Mouse (Mus musculus): ENCODE data around the gene Atp6v0e2. TPM values are rescaled to one million over a fixed set of nuclear protein-coding genes. Genes with fewer than 3 reads are reported as not detected.
"Not testable (repeated sequence)": the region's sequence is repeated elsewhere in the genome, so short reads cannot be mapped to it uniquely, and the experiment has no call there.

Atp6v0e2 gene
- total RNA-seq (2021), result 100 to 1,000 TPM; 254 to 288 TPM

DNA sequence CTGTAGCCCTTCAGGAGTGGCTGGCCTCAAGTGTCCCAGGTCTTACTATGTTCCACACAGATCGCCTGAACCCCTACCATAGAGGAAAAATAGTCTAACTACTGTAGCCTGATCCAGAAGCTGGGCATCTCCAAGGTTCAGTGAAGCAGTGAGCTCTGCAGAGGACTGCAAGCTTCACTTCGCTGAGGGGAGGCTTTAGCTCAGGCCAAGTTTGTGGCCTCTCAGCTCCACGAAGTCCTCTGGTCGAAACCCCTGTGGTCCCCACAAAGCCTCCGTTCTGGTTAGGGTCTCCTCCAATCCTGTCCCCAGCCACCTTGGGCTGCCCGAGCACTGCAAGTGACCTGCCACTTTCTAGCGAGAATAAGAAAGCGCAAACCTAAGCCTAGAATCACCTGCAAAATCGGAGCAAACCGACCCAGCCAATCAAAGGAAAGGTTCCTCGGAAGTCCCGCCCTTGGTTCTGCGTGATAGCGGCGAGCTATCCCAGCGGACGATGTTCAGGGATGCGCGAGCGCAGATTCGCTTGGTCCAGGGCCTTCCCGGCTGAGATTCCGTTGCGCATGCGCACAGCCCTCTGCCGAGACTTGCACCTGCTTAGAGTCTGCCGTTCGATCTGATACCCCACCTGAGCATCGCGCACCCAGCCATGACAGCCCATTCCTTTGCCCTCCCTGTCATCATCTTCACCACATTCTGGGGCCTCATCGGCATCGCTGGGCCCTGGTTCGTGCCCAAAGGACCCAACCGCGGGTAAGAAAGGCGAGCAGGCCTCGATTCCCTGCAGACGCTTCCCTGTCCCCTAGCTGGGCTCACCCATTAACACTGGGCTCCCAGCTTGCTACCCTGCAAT lies at the start of gene Atp6v0e2:
Atp6v0e2 (plus strand) TSS at position 511 of the 850 bp plus-strand sequence.
- DNase-seq, result peak; percentile 94
- intact Hi-C loops (cut with DNase I), result no loop called here

DNA sequence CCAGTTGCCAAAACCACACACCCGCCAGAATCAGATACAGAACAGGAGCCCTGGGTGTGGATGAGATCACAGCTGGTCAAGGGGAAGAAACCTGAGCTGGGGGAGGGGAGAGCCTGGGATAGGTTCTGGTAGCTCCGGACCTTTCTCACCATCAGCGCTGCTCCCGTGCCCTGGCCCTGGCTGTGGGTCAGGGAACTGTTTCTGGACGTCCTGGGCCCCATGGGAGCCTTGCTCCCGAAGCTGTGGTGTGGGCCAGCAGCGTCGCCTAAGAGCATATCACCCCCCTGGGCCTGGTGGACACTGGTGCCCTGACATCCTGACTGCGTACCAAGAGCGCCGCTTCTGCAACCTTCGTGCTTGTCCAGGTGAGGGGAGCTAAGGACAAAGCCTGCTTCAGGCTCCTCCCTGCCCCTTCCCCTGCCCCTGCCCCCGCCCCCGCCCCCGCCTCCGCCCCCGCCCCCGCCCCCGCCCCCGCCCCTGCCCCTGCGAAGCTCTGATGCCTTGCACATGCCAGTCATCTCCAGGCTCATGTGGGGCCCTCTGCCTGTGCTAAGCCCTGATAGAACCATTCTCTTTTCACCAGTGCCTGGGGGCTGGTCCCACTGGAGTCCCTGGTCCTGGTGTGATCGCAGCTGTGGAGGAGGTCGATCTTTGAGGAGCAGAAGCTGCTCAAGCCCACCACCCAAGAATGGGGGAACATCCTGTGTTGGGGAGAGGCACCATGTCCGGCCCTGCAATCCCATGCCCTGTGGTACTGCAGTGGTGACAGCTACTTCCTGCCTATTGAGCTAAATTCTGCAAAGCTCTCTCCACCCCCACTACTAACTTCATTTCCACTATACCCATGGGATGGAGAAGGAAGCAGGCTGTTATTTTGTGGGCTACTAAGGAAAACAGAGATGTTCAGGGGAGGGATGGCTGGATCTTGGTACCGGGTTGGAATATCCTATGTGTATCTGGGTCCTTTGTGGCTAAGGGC lies 49.4 kb upstream of the Atp6v0e2 start:
- intact Hi-C loops (cut with DNase I), result no loop called here
- no peak for DNase-seq

DNA sequence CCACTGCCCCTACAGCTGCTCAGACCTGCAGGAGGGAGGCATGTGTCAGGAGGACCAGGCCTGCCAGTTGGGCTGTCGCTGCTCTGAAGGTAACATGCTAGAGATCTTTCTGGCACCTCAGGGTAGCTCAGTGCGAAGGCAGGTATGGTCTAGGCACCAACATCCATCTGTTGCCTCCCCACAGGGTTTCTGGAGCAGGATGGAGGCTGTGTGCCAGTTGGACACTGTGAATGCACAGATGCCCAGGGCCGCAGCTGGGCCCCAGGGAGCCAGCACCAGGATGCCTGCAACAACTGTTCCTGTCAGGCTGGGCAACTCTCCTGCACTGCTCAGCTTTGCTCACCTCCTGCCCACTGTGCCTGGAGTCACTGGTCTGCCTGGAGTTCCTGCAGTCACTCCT lies 47.7 kb upstream of the Atp6v0e2 start:
- intact Hi-C loops (cut with DNase I), result no loop called here
- peak; percentile 62 for DNase-seq

DNA sequence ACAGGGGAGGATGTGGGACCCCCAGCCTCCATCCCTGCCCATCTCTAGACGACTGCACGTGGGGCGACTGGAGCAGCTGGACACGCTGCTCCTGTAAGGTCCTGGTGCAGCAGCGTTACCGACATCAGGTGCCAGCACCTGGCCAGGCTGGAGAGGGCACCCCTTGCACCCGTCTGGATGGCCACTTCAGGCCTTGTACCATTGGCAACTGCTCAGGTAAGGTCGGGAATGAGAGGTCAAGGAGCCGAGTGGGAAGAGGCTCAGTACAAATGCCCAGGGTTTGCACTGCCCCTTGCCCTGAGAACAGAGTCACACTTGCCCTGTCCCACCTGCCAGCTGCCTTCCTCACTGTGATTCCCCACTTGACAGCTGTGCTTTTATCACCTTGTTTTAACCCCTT lies 46.1 kb upstream of the Atp6v0e2 start:
- intact Hi-C loops (cut with DNase I), result no loop called here
- no peak for DNase-seq

DNA sequence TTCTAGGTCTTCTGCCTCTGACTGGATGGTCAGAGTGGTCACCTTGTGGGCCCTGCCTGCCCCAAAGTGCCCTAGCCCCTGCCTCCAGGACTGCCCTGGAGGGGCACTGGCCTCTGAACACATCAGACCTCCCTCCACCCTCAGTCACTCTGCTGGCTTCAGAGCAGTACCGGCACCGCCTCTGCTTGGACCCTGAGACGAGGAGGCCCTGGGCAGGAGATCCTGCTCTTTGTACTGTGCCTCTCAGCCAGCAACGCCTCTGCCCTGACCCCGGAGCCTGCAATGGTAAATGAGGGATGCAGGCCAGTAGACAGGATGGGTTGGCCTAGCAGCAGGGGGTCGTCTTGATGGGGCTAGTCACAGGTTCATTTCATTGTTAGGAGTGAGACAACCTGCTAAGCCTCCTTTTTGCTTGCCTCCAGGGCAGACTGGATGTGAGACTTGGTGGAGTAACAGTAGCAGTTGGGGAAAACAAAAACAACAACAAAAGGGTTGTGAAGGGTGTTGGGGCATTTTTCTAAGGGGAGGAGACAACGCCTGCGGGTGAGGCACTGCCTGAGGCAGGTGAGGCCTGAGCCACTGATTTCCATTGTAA lies 44.2 kb upstream of the Atp6v0e2 start:
- intact Hi-C loops (cut with DNase I), result no loop called here

DNA sequence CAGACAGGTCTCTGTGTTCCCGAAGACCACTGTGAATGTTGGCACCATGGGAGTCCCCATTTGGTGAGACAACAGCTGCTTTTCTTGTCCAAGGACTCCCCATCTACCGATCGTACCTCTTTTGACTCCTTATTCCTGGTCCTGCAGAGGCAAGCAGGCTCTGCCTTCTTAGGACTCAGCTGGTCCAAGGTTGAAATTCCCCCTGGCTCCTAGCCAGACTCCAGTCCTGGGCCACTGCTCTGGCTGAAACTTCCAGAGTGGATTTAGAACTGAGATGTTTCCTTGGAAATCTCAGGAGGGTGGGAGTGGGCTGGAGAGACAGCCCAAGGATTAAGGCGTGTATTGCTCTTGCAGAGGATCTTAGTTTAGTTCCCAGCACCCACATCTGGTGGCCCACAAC lies 39.9 kb upstream of the Atp6v0e2 start:
- DNase-seq, result no peak
- intact Hi-C loops (cut with DNase I), result no loop called here

More for the DNA sequence above, 44.2 kb upstream of the Atp6v0e2 start:
- no peak for DNase-seq

GRCm38 (mm10) chr6:48503847-48504240 lies 33.6 kb upstream of the Atp6v0e2 start:
- no peak for DNase-seq
- intact Hi-C loops (cut with DNase I), result no loop called here

GRCm38 (mm10) chr6:48504241-48504854 lies 33.1 kb upstream of the Atp6v0e2 start:
- peak; percentile 72 for DNase-seq
- intact Hi-C loops (cut with DNase I), result no loop called here

- intact Hi-C loops (cut with DNase I), result no loop called here
- no peak for DNase-seq
Observed at GRCm38 (mm10) chr6:48508087-48508486, 29.3 kb upstream of the Atp6v0e2 start.

GRCm38 (mm10) chr6:48510426-48510825 lies 27.0 kb upstream of the Atp6v0e2 start:
- DNase-seq, result no peak
- intact Hi-C loops (cut with DNase I), result no loop called here

- intact Hi-C loops (cut with DNase I), result no loop called here
- no peak for DNase-seq
Observed at GRCm38 (mm10) chr6:48511861-48512260, 25.6 kb upstream of the Atp6v0e2 start.

DNA sequence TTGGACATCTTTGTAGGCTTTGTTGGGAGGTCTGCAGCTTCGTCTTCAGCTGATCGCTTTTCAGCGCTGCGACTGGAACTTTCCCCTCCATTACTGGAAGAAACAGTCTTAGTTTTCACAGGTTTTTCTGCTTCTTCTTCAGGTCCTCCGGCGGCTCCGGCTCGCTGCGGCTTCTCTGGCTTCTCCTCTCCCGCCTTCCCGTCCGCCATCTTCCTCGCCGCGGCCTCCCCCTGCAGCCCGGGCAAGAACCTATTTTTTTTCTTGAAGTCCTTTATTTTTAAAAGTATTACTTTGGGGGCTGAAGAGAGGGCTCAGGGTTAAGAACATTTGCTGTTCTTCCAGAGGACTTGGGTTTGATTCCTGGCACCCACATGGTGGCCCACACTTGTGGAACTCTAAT lies 12.5 kb upstream of the Atp6v0e2 start:
- intact Hi-C loops (cut with DNase I); DNase-seq: not testable (repeated sequence)

DNA sequence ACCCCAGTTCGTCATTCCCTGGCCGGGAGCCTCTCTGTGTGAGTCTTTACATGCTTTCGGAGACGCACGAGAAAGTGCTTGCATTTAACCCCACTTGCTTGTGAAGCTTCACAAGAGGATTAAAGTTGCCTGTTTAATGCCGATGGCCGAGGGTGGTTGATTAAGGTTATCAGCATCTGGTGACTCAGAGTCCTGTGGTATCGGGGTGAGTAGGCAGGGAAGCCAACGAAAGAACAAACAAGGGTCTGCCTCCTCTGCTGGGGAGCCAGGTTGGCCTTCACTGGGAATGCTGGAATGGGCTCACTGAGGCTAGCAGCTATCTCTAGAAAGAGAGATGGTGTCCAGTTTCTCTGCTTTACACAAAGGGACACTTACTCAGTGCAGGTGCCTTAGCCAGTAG lies 9.5 kb upstream of the Atp6v0e2 start:
- DNase-seq, result no peak
- intact Hi-C loops (cut with DNase I), result no loop called here

GRCm38 (mm10) chr6:48529261-48529660 lies 8.2 kb upstream of the Atp6v0e2 start:
- DNase-seq, result no peak
- intact Hi-C loops (cut with DNase I), result no loop called here

GRCm38 (mm10) chr6:48529871-48530440 lies 7.5 kb upstream of the Atp6v0e2 start:
- intact Hi-C loops (cut with DNase I), result no loop called here
- DNase-seq, result no peak

DNA sequence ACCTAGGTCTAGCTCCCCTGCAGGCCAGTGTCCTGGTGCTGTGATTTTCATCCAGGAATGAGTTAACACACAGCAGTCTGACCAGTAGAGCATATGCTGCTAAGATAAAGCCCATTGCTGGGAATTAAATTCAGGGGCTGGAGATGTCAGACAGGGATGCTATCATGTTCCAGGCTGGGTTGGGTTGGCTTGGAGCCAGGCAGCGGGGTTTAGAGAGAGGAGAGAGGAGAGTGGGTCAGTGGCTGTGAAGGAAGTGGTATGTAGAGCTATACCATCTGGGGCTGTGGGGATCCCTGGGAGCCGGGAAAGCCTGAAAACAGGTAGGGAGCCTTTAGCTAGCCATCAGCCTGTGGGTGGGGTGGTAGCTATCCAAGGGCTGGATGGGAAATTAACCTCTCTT lies 6.6 kb upstream of the Atp6v0e2 start:
- intact Hi-C loops (cut with DNase I), result no loop called here
- peak; percentile 26 for DNase-seq

DNA sequence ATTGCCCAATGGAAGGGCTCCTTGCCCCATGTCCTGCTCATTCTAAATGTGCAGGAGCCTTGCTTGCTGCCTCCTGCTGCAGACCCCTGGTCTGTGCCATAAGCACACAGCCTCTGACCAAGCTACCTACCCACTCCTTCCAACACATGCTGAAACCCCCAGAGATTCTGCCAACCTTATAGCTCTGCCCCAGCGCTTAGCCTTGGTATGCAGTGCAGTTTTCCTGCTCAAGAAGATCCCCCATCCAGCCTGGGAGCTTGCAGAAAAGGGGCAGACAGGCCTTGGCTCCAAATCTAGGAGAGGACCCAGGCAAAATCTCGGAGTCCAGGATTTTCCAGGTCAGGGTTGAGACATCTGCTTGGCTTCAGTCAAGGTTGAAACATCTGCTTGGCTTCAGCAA lies 3.9 kb upstream of the Atp6v0e2 start:
- intact Hi-C loops (cut with DNase I), result no loop called here
- DNase-seq, result no peak

DNA sequence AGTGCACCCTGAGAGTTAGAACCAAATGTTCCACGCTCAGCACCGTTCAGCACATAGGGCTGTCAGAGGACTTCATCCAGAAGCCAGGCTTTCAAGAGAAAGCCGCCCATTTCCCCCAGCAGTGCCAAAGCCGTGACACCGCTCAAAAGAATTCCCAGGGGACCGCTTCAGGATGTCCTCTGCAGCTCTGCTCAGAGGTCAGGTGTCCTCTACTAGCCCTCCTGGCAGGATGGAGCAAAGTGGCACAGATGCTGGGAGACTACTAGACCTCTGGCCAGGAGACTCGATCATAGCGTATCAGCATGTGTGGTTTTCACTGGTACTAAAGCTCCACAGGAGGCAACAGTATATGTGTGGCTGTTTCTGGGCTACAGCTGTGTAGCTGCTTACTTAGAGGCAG lies 2.5 kb upstream of the Atp6v0e2 start:
- intact Hi-C loops (cut with DNase I), result no loop called here

DNA sequence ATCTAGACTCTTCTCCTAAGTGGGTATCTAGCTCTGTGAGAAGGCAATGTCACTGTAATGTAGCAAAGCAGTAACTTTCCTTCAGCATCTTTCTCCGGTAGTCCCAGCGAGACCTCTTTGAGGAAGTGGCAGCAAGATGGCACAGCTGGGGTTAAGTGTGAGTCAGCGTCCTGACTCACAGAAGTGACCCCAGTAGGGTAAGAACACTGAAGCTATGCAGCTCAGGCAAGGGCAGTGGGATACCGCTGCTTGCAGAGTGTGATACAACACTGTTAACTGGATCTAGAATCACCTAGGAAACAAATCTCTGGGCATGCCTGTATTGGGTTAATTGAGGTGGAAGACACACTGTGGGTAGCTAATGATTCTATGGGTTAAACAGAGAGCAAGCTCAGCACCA lies 1.3 kb upstream of the Atp6v0e2 start:
- intact Hi-C loops (cut with DNase I), result no loop called here
- no peak for DNase-seq

More for the DNA sequence above, 2.5 kb upstream of the Atp6v0e2 start:
- no peak for DNase-seq

Data from left cerebral cortex, postnatal 4 days (tissue).